In the genomic region with DNA sequence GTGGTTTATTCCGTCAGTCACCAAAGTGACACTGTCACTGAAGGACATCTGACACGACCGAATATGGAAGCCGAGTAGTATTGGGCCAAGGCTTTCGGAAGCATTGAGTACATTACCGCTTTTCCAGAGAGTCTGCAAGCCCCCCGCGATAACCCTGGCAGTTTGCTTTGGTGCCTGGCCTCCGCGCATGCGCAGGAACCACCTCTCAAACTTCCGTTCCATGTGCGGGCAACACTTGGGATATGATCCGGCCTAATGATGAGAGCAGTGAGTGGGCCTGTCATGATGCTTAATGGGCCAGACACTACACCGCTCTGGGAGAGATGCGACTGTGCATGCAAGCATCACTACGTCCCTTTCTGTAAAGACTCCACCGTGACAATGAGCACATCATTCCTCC, we compare ENCODE assay signal across 27 mouse cellular contexts.
"Had no signal": no experiment of that assay in that cellular context is flagged by ENCODE, and none has a peak within 500 bp of the region (broad histone marks: within the 10 kb centered on the region; RNA-seq: fewer than 3 reads in every experiment).

No protein-coding gene starts in this region.

- H3K36me3 ChIP-seq: heart, embryonic 10.5 days; heart, embryonic 12.5 days; heart, embryonic 13.5 days; heart, embryonic 15.5 days; hindbrain, embryonic 10.5 days; hindbrain, embryonic 12.5 days; hindbrain, embryonic 13.5 days; hindbrain, embryonic 15.5 days; intestine, embryonic 15.5 days; kidney, embryonic 15.5 days had no signal

- H3K4me3 ChIP-seq: heart, embryonic 10.5 days; heart, embryonic 12.5 days; heart, embryonic 13.5 days; heart, embryonic 15.5 days; hindbrain, embryonic 10.5 days; hindbrain, embryonic 12.5 days; hindbrain, embryonic 13.5 days; hindbrain, embryonic 15.5 days; intestine, embryonic 15.5 days; kidney, embryonic 15.5 days; layer of hippocampus, adult 2 months had no signal

- DNase-seq: heart, postnatal 14 days; heart, postnatal 36 days; heart, postnatal 4 days; kidney, adult 11 months; kidney, adult 18-20 months; kidney, adult 2 months; kidney, adult 8-10 months; kidney, postnatal 10 days; kidney, postnatal 14 days; kidney, postnatal 25 days; kidney, postnatal 36 days; layer of hippocampus, adult 9-11 months; layer of hippocampus, postnatal 36 days had no signal

- H3K27me3 ChIP-seq: heart, embryonic 12.5 days; heart, embryonic 13.5 days; heart, embryonic 15.5 days; hindbrain, embryonic 12.5 days; hindbrain, embryonic 13.5 days; hindbrain, embryonic 15.5 days; intestine, embryonic 15.5 days; kidney, embryonic 15.5 days had no signal

- H3K27ac ChIP-seq: heart, embryonic 10.5 days; heart, embryonic 13.5 days; heart, embryonic 15.5 days; hindbrain, embryonic 10.5 days; hindbrain, embryonic 12.5 days; hindbrain, embryonic 13.5 days; hindbrain, embryonic 14.5 days; hindbrain, embryonic 15.5 days; hindbrain, postnatal 0 days; intestine, embryonic 15.5 days; kidney, embryonic 15.5 days; kidney, postnatal 0 days; layer of hippocampus, adult 2 months had no signal
